Mouse (Mus musculus) cerebellum, postnatal 25 days (tissue): ENCODE data around the gene Tcap.
"Not testable (repeated sequence)": the region's sequence is repeated elsewhere in the genome, so short reads cannot be mapped to it uniquely, and the experiment has no call there.

Experiments
- DNase-seq, 2 experiments: peaks; one replicate each; pipeline ENCODE4 v3.0.0; 2021; ENCODE audit warnings: mixed read lengths in 2 of 2

Gene Tcap

GRCm38 (mm10) chr11:98382405-98382804, 1.2 kb upstream of the Tcap start:
- DNase-seq, result not testable (repeated sequence)

- DNase-seq, result peak; percentile 40 to 59
These were observed 605 bp downstream of the Tcap start for GRCm38 (mm10) chr11:98384216-98384615.

- peak; percentile 46 to 53 for DNase-seq
These were observed 1.4 kb downstream of the Tcap start for GRCm38 (mm10) chr11:98384721-98385637.

- DNase-seq, result no peak
These were observed 2.3 kb downstream of the Tcap start, which contains the start of gene Pnmt for GRCm38 (mm10) chr11:98385638-98386585. Pnmt (plus strand) TSS chr11:98386450.

GRCm38 (mm10) chr11:98386596-98386995, 3.0 kb downstream of the Tcap start:
- no peak for DNase-seq

- no peak for DNase-seq
These were observed 3.5 kb downstream of the Tcap start for GRCm38 (mm10) chr11:98387056-98387577.

- DNase-seq, result no peak
These were observed 4.7 kb downstream of the Tcap start for GRCm38 (mm10) chr11:98388282-98388681.

GRCm38 (mm10) chr11:98389221-98389780, 5.7 kb downstream of the Tcap start:
- peak; percentile 69 to 82 for DNase-seq

- no peak for DNase-seq
These were observed 6.5 kb downstream of the Tcap start for GRCm38 (mm10) chr11:98390141-98390540.

GRCm38 (mm10) chr11:98392034-98392433, 8.4 kb downstream of the Tcap start:
- DNase-seq, result no peak

GRCm38 (mm10) chr11:98392645-98393044, 9.0 kb downstream of the Tcap start:
- DNase-seq, result no peak

GRCm38 (mm10) chr11:98393317-98393716, 9.7 kb downstream of the Tcap start:
- DNase-seq, result no peak

GRCm38 (mm10) chr11:98394301-98394700, 10.7 kb downstream of the Tcap start:
- no peak for DNase-seq

- DNase-seq, result no peak
These were observed 11.4 kb downstream of the Tcap start for GRCm38 (mm10) chr11:98395041-98395440.

- no peak for DNase-seq
These were observed 14.3 kb downstream of the Tcap start for GRCm38 (mm10) chr11:98397946-98398345.

GRCm38 (mm10) chr11:98400161-98400726, 16.6 kb downstream of the Tcap start, which contains the start of gene Pgap3:
Pgap3 (minus strand) TSS chr11:98400490.
- DNase-seq, result peak; percentile 91 to 93

- DNase-seq, result no peak
These were observed 17.2 kb downstream of the Tcap start for GRCm38 (mm10) chr11:98400816-98401215.

- no peak for DNase-seq
These were observed 23.0 kb downstream of the Tcap start for GRCm38 (mm10) chr11:98406621-98407020.

GRCm38 (mm10) chr11:98408872-98409271, 25.3 kb downstream of the Tcap start:
- no peak for DNase-seq

- DNase-seq, result no peak
These were observed 25.8 kb downstream of the Tcap start for GRCm38 (mm10) chr11:98409341-98409822.

GRCm38 (mm10) chr11:98412273-98412796, 28.7 kb downstream of the Tcap start, which contains the start of gene Erbb2:
Erbb2 (plus strand) TSS chr11:98412470.
- DNase-seq, result peak in 1 of 2 experiments; percentile 53
